Mouse (Mus musculus) right cerebral cortex, postnatal 25 days (tissue): ENCODE data around the gene Tcf12.

Experiments used
- DNase-seq: peaks from one replicate; pipeline ENCODE4 v3.0.0; 2022

Tcf12 gene

GRCm38 (mm10) chr9:71976034-71976433, 135.6 kb downstream of the Tcf12 start:
- DNase-seq: no peak

- no peak for DNase-seq
Observed at GRCm38 (mm10) chr9:71975141-71975540, 136.5 kb downstream of the Tcf12 start.

GRCm38 (mm10) chr9:71974541-71974959, 137.1 kb downstream of the Tcf12 start:
- no peak for DNase-seq

GRCm38 (mm10) chr9:71964039-71964438, 147.6 kb downstream of the Tcf12 start:
- DNase-seq: no peak

- no peak for DNase-seq
Observed at GRCm38 (mm10) chr9:71960026-71960396, 151.7 kb downstream of the Tcf12 start.

GRCm38 (mm10) chr9:71959259-71960025, 152.2 kb downstream of the Tcf12 start:
- peak; percentile 13 for DNase-seq

GRCm38 (mm10) chr9:71953217-71953616, 158.5 kb downstream of the Tcf12 start:
- no peak for DNase-seq

GRCm38 (mm10) chr9:71952621-71953076, 159.0 kb downstream of the Tcf12 start:
- no peak for DNase-seq

- no peak for DNase-seq
Observed at GRCm38 (mm10) chr9:71951926-71952325, 159.7 kb downstream of the Tcf12 start.

GRCm38 (mm10) chr9:71951341-71951740, 160.3 kb downstream of the Tcf12 start:
- DNase-seq: no peak

- no peak for DNase-seq
Observed at GRCm38 (mm10) chr9:71944801-71945200, 166.9 kb downstream of the Tcf12 start.

- no peak for DNase-seq
Observed at GRCm38 (mm10) chr9:71942424-71942823, 169.2 kb downstream of the Tcf12 start.

- DNase-seq: no peak
Observed at GRCm38 (mm10) chr9:71940016-71940415, 171.7 kb downstream of the Tcf12 start.

GRCm38 (mm10) chr9:71936199-71936598, 175.5 kb downstream of the Tcf12 start:
- no peak for DNase-seq

- no peak for DNase-seq
Observed at GRCm38 (mm10) chr9:71934833-71935232, 176.8 kb downstream of the Tcf12 start.

GRCm38 (mm10) chr9:71931965-71932364, 179.7 kb downstream of the Tcf12 start:
- no peak for DNase-seq

- no peak for DNase-seq
Observed at GRCm38 (mm10) chr9:71931358-71931715, 180.3 kb downstream of the Tcf12 start.

- DNase-seq: no peak
Observed at GRCm38 (mm10) chr9:71930431-71931357, 181.0 kb downstream of the Tcf12 start.

GRCm38 (mm10) chr9:71916662-71916953, 195.1 kb downstream of the Tcf12 start:
- DNase-seq: no peak

- DNase-seq: no peak
Observed at GRCm38 (mm10) chr9:71915871-71916661, 195.6 kb downstream of the Tcf12 start.

GRCm38 (mm10) chr9:71906522-71906921, 205.1 kb downstream of the Tcf12 start:
- no peak for DNase-seq

- no peak for DNase-seq
Observed at GRCm38 (mm10) chr9:71898852-71899251, 212.8 kb downstream of the Tcf12 start.

- peak; percentile 9 for DNase-seq
Observed at GRCm38 (mm10) chr9:71897399-71897798, 214.3 kb downstream of the Tcf12 start.
